Mouse (Mus musculus): Measurements from ENCODE around the gene Lman2. TPM values are rescaled to one million over a fixed set of nuclear protein-coding genes. Genes with fewer than 3 reads are reported as not detected.

Lman2 gene
- polyA plus RNA-seq, 1 experiment from 2014 or later, result 131 TPM

DNA sequence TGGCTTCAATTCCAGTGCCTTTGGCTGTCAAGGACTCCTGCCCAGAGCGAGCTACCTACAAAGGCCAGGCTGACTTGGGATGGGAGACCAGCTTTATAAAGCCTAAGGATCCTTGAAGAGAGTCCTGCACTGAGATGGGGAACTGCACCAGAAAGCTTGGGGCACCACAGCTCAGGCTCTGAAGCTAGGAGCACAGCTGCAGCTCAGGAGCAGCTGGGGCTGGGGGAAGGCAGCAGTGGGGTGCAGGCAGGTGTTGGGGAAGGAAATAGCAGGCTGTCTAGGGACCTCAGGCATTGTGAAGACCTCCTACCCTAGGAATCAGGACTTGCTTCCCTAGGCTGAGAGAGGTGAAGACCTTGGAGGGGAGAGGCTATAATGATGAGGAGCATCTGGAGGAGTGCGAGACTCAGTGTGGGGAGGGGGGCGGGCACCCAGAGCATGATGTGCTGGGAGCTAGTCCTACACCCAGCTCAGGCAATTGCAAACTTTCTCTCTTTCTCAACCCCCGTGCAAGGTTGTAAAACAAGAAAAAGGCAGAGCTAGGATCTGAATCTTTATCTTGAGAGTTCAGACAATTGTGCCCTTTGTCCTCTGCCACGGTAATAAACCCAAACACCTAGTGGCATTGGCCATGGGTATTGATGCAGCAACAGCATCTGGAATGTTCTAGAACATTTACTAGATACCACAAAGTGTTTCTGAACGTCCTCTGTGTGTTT, 11.8 kb upstream of the Lman2 start:
- H3K4me1 ChIP-seq (ENCODE audit: insufficient read depth, low read length), result no peaks in the 10 kb centered on the region
- no peak overlapping the region for H3K4me2 ChIP-seq (replicated peaks; ENCODE audit: low read depth, low read length)
- H3K27me3 ChIP-seq (ENCODE audit: insufficient read depth, low read length), result peaks cover 22% of the 10 kb centered on the region
- H3K36me3 ChIP-seq (ENCODE audit: insufficient read depth, low read length), result no peaks in the 10 kb centered on the region
- no peak overlapping the region for H3K27ac ChIP-seq (ENCODE audit: low read length)
- no peak for ATAC-seq (ENCODE audit: low FRiP score, low TSS enrichment)
- H3K4me3 ChIP-seq (ENCODE audit: low read length), result no peak overlapping the region
- WGBS, result 52% methylated on average over 6 of the region's 6 CpGs
- no peaks in the 10 kb centered on the region for H3K9me3 ChIP-seq (ENCODE audit: low read length)
- no peak overlapping the region for H3K9ac ChIP-seq (replicated peaks; ENCODE audit: low read length)

DNA sequence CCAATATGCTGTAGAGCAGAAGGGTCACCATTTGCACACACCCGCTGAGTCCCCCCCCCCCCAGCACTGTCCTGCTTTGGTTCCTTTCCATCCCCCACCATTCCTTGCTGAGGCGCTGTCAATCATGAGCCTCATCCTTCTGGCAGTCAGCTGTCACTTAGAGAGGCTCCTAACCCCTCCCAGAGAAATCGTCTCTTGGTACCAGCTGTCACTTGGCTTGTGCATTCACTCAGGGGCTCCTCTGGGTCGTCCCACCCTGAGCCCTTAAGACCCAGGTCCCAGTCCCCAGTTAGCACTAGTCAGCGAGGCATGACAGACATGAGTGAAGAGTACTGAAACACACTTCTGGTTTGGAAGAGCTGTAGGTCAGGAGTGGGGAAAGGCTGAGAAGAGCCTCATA, 9.2 kb upstream of the Lman2 start:
- no peak for ATAC-seq (ENCODE audit: low FRiP score, low TSS enrichment)

DNA sequence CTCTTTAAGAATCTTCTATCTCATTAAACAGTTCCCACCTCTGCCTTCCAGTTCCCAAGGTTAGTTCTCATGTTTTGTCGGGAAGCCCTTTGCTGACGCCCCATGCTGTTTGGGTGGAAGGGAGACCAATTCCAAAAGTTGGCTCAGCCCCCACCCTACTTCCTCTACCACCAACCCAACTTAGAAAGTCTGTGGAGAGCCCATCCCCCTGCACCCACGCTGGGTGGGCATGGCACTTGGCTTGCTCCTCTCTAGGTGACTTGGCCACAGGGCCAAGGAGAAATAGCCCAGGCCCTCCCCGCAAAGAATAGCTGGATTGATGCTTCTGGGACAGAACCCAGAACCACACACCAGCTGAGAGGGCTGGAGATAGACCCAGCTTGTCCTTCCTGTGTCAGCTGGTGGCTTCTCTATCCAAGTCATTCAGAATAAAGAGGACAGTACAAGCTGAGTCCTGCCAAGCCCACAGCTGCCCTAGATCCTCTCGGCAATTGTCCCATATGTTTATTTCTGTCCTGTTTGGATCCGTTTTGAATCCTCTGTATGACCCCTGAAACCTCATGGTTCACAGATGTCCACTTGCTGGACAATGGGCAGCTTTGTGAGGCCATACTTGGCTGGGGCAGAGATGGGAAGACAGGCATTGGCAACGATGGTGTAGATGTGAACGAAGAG, 8.6 kb upstream of the Lman2 start:
- H3K4me3 ChIP-seq (ENCODE audit: low read length), result no peak overlapping the region
- H3K4me2 ChIP-seq (replicated peaks; ENCODE audit: low read depth, low read length), result no peak overlapping the region
- no peaks in the 10 kb centered on the region for H3K36me3 ChIP-seq (ENCODE audit: insufficient read depth, low read length)
- ATAC-seq (ENCODE audit: low FRiP score, low TSS enrichment), result no peak
- WGBS, result 78% methylated on average over 8 of the region's 8 CpGs
- no peak overlapping the region for H3K9ac ChIP-seq (replicated peaks; ENCODE audit: low read length)
- no peak overlapping the region for H3K27ac ChIP-seq (ENCODE audit: low read length)
- peaks cover 4% of the 10 kb centered on the region for H3K27me3 ChIP-seq (ENCODE audit: insufficient read depth, low read length)
- H3K9me3 ChIP-seq (ENCODE audit: low read length), result no peaks in the 10 kb centered on the region
- H3K4me1 ChIP-seq (ENCODE audit: insufficient read depth, low read length), result no peaks in the 10 kb centered on the region

More for the DNA sequence above, 9.2 kb upstream of the Lman2 start:
- H3K9ac ChIP-seq (replicated peaks; ENCODE audit: low read length), result no peak overlapping the region
- no peak overlapping the region for H3K4me2 ChIP-seq (replicated peaks; ENCODE audit: low read depth, low read length)
- no peaks in the 10 kb centered on the region for H3K4me1 ChIP-seq (ENCODE audit: insufficient read depth, low read length)
- no peaks in the 10 kb centered on the region for H3K9me3 ChIP-seq (ENCODE audit: low read length)
- H3K36me3 ChIP-seq (ENCODE audit: insufficient read depth, low read length), result no peaks in the 10 kb centered on the region
- 47% methylated on average over 5 of the region's 5 CpGs for WGBS
- no peak overlapping the region for H3K4me3 ChIP-seq (ENCODE audit: low read length)
- H3K27ac ChIP-seq (ENCODE audit: low read length), result no peak overlapping the region
- peaks cover 4% of the 10 kb centered on the region for H3K27me3 ChIP-seq (ENCODE audit: insufficient read depth, low read length)

DNA sequence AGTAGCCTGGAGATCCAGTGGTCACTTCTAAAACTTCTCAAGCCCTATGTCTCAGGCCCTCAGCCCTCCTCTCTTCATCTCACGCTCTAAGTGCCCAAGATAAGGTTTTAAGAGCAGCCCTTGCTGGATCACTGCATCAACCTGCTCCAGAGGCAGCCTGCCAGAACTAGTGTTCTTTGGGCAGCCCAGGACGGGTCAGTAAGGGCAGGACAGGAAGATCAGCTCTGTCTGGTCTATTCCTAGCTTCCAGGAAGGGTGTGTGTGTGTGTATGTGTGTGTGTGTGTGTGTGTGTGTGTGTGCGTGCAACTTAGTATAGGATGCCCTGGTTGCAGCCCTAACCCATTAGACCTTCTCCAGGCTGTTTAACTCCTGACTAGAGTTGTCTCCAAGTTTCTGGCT, 7.7 kb upstream of the Lman2 start:
- Histone ChIP-seq H3K9me3 (ENCODE audit: low read length) (no peaks in the 10 kb centered on the region), H3K27me3 (ENCODE audit: insufficient read depth, low read length) (peaks cover 4% of the 10 kb centered on the region), H3K9ac (replicated peaks; ENCODE audit: low read length) (no peak overlapping the region), H3K4me3 (ENCODE audit: low read length) (peak overlapping the region; percentile 8), H3K36me3 (ENCODE audit: insufficient read depth, low read length) (no peaks in the 10 kb centered on the region), H3K4me2 (replicated peaks; ENCODE audit: low read depth, low read length) (peak overlapping the region; percentile 38; the same call in 1 of the 2 replicates), H3K4me1 (ENCODE audit: insufficient read depth, low read length) (no peaks in the 10 kb centered on the region), H3K27ac (ENCODE audit: low read length) (no peak overlapping the region)
- WGBS, result 58% methylated on average over 3 of the region's 3 CpGs
- ATAC-seq (ENCODE audit: low FRiP score, low TSS enrichment), result 0 out of 2 replicates have a peak, but pooled peaks have one; percentile 54

DNA sequence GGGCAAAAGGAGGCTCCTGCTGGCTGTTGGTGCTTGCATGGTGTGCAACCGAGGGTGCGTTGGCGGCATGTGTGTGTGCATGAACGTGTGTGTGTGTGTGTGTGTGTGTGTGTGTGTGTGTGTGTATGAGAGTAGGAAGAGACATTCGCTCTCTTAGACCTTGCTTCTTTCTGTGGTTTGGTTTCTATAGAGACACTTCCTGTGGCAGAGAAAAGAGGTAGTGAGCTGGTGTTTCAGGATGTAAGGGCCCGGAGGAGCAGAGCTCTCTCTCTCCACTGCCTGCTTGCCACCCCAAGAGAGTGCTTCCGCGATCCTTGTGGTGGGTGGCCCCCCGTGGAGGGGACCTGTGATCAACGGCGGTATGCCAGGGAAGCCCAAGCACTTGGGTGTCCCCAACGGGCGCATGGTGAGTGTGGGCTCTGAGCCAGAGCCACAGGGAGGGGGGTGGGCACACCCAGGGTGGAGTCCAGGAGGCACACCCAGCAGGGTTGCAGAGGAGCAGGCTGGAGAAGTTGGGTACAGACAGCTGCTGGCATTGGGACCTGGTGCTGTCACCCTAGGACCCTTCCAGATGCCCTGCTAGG, 7.0 kb upstream of the Lman2 start, which contains the start of gene Rgs14:
Gene Rgs14, plus strand, starts transcription at position 202 of the 584 bp plus-strand sequence.
- no peak within 1 kb of the TSS for H3K27ac ChIP-seq (ENCODE audit: low read length)

DNA sequence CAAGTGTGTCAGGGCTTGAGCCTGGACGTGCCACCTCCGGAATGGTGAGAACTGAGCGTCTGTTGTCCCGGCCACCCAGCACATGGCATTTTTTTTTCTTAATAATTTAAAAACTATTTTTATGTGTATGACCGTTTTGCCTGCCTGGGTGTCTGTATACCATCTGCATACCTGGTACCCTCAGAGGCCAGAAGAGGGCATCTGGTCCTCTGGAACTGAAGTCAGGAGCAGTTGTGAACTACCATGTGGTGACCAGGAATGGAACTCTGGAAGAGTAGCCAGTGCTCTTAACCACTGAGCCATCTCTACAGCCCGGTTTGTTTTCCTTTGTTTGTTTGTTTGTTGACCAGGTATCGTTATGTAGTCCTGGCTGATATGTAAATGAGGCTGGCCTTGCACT, 5.8 kb upstream of the Lman2 start:
- H3K9ac ChIP-seq (replicated peaks; ENCODE audit: low read length), result no peak overlapping the region
- no peaks in the 10 kb centered on the region for H3K27me3 ChIP-seq (ENCODE audit: insufficient read depth, low read length)
- H3K4me1 ChIP-seq (ENCODE audit: insufficient read depth, low read length), result no peaks in the 10 kb centered on the region
- no peak overlapping the region for H3K4me2 ChIP-seq (replicated peaks; ENCODE audit: low read depth, low read length)
- H3K27ac ChIP-seq (ENCODE audit: low read length), result no peak overlapping the region
- 76% methylated on average over 7 of the region's 7 CpGs for WGBS
- no peak overlapping the region for H3K4me3 ChIP-seq (ENCODE audit: low read length)
- no peaks in the 10 kb centered on the region for H3K36me3 ChIP-seq (ENCODE audit: insufficient read depth, low read length)
- ATAC-seq (ENCODE audit: low FRiP score, low TSS enrichment), result no peak
- no peaks in the 10 kb centered on the region for H3K9me3 ChIP-seq (ENCODE audit: low read length)

More for the DNA sequence above, 7.0 kb upstream of the Lman2 start, which contains the start of gene Rgs14:
- Histone ChIP-seq H3K9me3 (ENCODE audit: low read length) (no peaks in the 10 kb centered on the region), H3K27me3 (ENCODE audit: insufficient read depth, low read length) (peaks cover 4% of the 10 kb centered on the region), H3K36me3 (ENCODE audit: insufficient read depth, low read length) (no peaks in the 10 kb centered on the region), H3K9ac (replicated peaks; ENCODE audit: low read length) (no peak within 1 kb of the TSS; the same call in 1 of the 2 replicates), H3K4me3 (ENCODE audit: low read length) (peak within 1 kb of the TSS; percentile 8), H3K4me1 (ENCODE audit: insufficient read depth, low read length) (no peaks in the 10 kb centered on the region), H3K4me2 (replicated peaks; ENCODE audit: low read depth, low read length) (peak within 1 kb of the TSS; percentile 38)
- WGBS, result 51% methylated on average over 13 of the region's 13 CpGs
- ATAC-seq (ENCODE audit: low FRiP score, low TSS enrichment), result no peak

DNA sequence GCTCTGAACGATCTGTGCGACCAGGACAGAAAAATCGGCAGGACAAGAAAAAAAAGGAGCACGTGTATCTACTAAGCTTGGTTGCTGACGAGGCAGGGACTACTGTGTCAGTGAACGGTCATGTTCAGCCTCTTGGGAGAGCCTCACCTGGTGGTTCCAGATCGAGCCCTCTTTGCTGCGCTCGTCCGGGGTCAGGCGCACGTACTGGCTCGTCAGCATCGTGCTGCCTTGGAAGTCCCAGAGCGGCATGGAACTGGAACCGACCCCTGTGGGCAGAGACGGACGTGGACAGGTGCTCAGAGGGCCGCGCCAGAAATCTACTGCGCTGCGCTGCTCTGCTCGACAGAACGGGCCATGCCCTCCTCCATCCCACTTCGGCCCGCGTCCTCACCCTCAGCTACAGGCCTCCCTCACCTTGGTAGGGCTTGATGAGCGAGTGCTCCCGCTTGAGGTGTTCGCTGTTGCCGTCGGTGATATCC, 570 bp downstream of the Lman2 start:
- Histone ChIP-seq H3K27ac (ENCODE audit: low read length) (peak overlapping the region; percentile 98), H3K4me1 (ENCODE audit: insufficient read depth, low read length) (peaks cover 17% of the 10 kb centered on the region), H3K9ac (replicated peaks; ENCODE audit: low read length) (peak overlapping the region; percentile 87), H3K27me3 (ENCODE audit: insufficient read depth, low read length) (no peaks in the 10 kb centered on the region), H3K36me3 (ENCODE audit: insufficient read depth, low read length) (peaks cover 22% of the 10 kb centered on the region; the same call in 1 of the 2 replicates), H3K4me2 (replicated peaks; ENCODE audit: low read depth, low read length) (peak overlapping the region; percentile 76), H3K9me3 (ENCODE audit: low read length) (no peaks in the 10 kb centered on the region), H3K4me3 (ENCODE audit: low read length) (peak overlapping the region; percentile 84)
- ATAC-seq (ENCODE audit: low FRiP score, low TSS enrichment), result peak; percentile 53
- under 1% methylated on average over 32 of the region's 32 CpGs for WGBS

DNA sequence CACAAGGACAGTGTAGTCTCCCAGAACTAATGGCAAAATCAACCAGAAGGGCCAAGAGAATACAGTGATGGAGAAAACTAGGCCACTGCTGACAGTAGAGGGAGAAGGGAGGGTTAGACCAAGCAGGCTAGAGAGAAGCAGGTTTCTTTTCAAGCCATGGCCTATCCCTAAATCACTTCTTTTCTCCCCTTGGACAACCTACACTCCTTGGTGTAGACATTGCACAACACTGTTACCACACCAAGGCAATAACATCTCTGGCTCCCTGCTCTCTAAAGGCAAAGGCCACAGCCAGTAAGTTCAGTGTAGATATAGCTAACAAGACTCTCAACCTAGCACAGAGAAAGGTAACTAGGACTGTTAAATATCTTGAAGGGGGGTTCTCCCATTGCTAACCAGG, 1.4 kb downstream of the Lman2 start:
- no peak for ATAC-seq (ENCODE audit: low FRiP score, low TSS enrichment)
- H3K9ac ChIP-seq (replicated peaks; ENCODE audit: low read length), result peak overlapping the region; percentile 87

DNA sequence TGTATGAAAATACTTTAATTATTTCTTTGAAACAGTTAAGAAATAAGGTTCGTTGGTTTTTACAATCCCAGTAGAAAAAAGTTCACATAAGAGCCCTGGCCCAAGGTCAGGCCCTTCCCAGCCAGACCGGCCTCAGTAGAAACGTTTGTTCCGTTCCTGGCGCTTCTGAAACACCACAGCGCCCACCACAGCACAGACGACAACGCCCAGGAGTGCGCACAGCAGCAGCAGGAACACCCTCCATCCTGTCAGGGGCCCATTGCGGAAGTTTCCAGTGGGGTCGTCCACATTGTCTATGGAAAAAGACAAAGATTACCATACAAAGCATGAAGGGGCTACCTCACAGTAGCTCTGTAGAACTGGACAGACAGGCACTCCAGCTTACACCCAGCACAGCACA, 15.8 kb downstream of the Lman2 start:
- Histone ChIP-seq H3K9me3 (ENCODE audit: low read length) (no peaks in the 10 kb centered on the region), H3K4me3 (ENCODE audit: low read length) (no peak overlapping the region), H3K27me3 (ENCODE audit: insufficient read depth, low read length) (no peaks in the 10 kb centered on the region), H3K4me1 (ENCODE audit: insufficient read depth, low read length) (no peaks in the 10 kb centered on the region), H3K27ac (ENCODE audit: low read length) (no peak overlapping the region), H3K4me2 (replicated peaks; ENCODE audit: low read depth, low read length) (no peak overlapping the region), H3K36me3 (ENCODE audit: insufficient read depth, low read length) (peaks cover 74% of the 10 kb centered on the region), H3K9ac (replicated peaks; ENCODE audit: low read length) (no peak overlapping the region)
- ATAC-seq (ENCODE audit: low FRiP score, low TSS enrichment), result peak; percentile 53
- WGBS, result 81% methylated on average over 11 of the region's 11 CpGs

More for the DNA sequence above, 1.4 kb downstream of the Lman2 start:
- Histone ChIP-seq H3K4me3 (ENCODE audit: low read length) (peak overlapping the region; percentile 84), H3K4me1 (ENCODE audit: insufficient read depth, low read length) (peaks cover 17% of the 10 kb centered on the region), H3K9me3 (ENCODE audit: low read length) (no peaks in the 10 kb centered on the region), H3K36me3 (ENCODE audit: insufficient read depth, low read length) (peaks cover 23% of the 10 kb centered on the region; the same call in 1 of the 2 replicates), H3K27me3 (ENCODE audit: insufficient read depth, low read length) (no peaks in the 10 kb centered on the region), H3K27ac (ENCODE audit: low read length) (no peak overlapping the region), H3K4me2 (replicated peaks; ENCODE audit: low read depth, low read length) (peak overlapping the region; percentile 76)
